Mouse (Mus musculus) intestine, embryonic 16.5 days (tissue): ENCODE results near the gene Exosc5. TPM values are rescaled to one million over a fixed set of nuclear protein-coding genes. Genes with fewer than 3 reads are reported as not detected.

Source experiments
- ATAC-seq: fragments of 200-750 bp; cut with Nextera tagmentation; 2 replicates; pipeline ENCODE4 v1.8.0; 2017; ENCODE audit warnings: moderate TSS enrichment, moderate library complexity
- H3K27ac ChIP-seq: fragments of 300-500 bp; sonication (generic); 2 replicates; pipeline ENCODE4 v1.5.1; 2014; ENCODE audit warnings: mild to moderate bottlenecking, low read length
- H3K27me3 ChIP-seq: fragments of 300-500 bp; sonication (generic); replicated peaks from 2 replicates; pipeline ENCODE4 v1.6.1; 2014; ENCODE audit warnings: low read length, control low read depth, mixed read lengths; ENCODE audit not compliant: control insufficient read depth, insufficient read depth
- H3K36me3 ChIP-seq: fragments of 300-500 bp; sonication (generic); 2 replicates; pipeline ENCODE4 v1.6.1; 2014; ENCODE audit warnings: low read length, control low read depth; ENCODE audit not compliant: control insufficient read depth, insufficient read depth
- H3K4me1 ChIP-seq: fragments of 300-500 bp; sonication (generic); 2 replicates; pipeline ENCODE4 v1.6.1; 2014; ENCODE audit warnings: low read length, control low read depth, mixed read lengths; ENCODE audit not compliant: control insufficient read depth, insufficient read depth
- H3K4me2 ChIP-seq: fragments of 300-500 bp; sonication (generic); 2 replicates; pipeline ENCODE4 v1.6.1; 2014; ENCODE audit warnings: low read depth, low read length, control low read depth
- H3K4me3 ChIP-seq: fragments of 300-500 bp; sonication (generic); 2 replicates; pipeline ENCODE4 v1.5.1; 2014; ENCODE audit warnings: mild to moderate bottlenecking, low read length
- H3K9ac ChIP-seq: fragments of 300-500 bp; sonication (generic); 2 replicates; pipeline ENCODE4 v1.6.1; 2014; ENCODE audit warnings: low read depth, low read length
- H3K9me3 ChIP-seq: fragments of 300-500 bp; sonication (generic); 2 replicates; pipeline ENCODE4 v1.6.1; 2016; ENCODE audit warnings: low read length, control low read depth; ENCODE audit not compliant: control insufficient read depth
- WGBS: fragments of 180-500 bp; shearing (Covaris S2); extraction: QIAGEN DNeasy Blood & Tissue Kit; methylation state at CpG from one replicate; pipeline ENCODE4 v1.1.7; 2014; 5-methylcytosine and 5-hydroxymethylcytosine counted together
- polyA plus RNA-seq: library from polyadenylated mRNA; unstranded; fragments of >200 nt; fragmentation: Nextera tagmentation; extraction: Ambion mirVana; gene quantifications from 2 replicates; pipeline ENCODE4 v1.2.1, GENCODE M21; 2015

Gene Exosc5
- polyA plus RNA-seq, 1 experiment from 2014 or later = 87.2 TPM

DNA sequence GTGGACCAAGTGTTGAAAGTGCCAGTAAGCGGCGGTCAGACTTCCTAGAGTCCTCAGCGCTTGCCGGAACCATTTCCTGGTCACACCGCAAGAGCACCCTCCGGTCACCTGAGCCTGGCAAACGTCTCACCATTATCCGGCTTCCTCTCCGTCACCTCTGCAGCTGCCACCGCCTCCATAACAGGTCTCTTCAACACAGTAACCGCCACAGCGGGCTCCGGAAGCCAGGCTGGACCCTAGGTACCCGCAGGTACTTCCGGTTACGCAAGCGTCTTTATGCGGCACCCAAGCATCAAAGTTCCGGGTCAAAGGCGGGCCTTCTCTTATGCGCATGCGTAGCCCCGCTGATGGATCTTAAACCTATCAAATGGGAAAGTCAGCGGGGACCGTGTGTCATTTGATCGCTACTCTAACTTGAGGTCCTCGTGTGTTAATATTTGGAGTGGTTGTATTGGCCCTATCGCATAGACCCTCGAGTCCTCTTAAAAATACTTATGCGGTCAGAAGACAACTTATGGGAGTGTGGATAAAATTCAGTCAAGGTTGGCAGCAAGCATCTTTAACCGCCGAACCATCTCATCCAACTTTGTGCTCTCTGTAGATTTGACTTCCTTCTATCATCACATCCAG lies 59.9 kb downstream of the Exosc5 start, which contains the start of gene Ccdc97:
TSS of gene Ccdc97 (minus strand) at position 301 of the 630 bp plus-strand sequence.
- no peaks in the 10 kb centered on the region for H3K27me3 ChIP-seq
- H3K9ac ChIP-seq = peak within 1 kb of the TSS; percentile 83
- H3K4me3 ChIP-seq = peak within 1 kb of the TSS; percentile 86
- peak within 1 kb of the TSS; percentile 90 for H3K27ac ChIP-seq
- 4% methylated on average over 32 of the region's 32 CpGs for WGBS
- H3K9me3 ChIP-seq = no peaks in the 10 kb centered on the region
- H3K4me2 ChIP-seq = peak within 1 kb of the TSS; percentile 78
- peak; percentile 86 for ATAC-seq
- H3K4me1 ChIP-seq = peaks cover 18% of the 10 kb centered on the region
- peaks cover 34% of the 10 kb centered on the region for H3K36me3 ChIP-seq

DNA sequence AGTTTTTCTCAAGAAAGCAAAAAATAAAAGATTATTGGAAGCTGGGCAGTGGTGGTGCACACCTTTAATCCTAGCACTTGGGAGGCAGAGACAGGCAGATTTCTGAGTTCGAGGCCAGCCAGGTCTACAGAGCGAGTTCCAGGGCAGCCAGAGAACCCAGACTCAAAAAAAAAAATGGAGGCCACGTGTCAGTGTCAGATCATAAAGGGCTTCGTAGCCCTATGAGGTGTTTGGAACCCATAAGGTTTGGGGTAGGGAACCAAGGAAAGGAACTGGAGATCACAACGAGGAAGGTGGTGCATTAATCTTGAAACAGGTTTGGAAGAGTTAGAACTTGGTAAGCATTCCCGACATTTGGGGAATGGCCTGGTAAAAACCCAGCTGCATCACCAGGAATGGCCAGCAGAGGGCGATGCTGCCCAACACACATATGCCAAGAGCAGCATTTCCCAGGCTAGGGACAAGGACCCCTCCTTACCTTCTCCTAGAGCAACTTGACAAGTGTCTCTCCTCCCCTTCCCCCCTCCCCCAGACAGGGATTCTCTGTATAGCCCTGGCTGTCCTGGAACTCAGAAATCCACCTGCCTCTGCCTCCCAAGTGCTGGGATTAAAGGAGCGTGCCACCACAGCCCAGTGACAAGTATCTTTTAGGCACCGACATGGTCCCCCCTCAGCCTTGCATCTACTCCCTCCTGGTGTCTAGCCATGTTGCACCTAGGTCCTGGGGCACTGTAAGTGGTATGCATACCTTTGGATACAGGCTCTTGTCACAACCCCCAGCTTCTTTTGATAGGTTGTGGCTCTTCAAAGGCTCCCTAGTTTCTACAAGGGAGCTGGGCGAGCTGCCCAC lies 61.0 kb downstream of the Exosc5 start:
- WGBS = 59% methylated on average over 10 of the region's 10 CpGs
- Histone ChIP-seq H3K36me3 (peaks cover 31% of the 10 kb centered on the region), H3K4me3 (no peak overlapping the region), H3K27me3 (no peaks in the 10 kb centered on the region), H3K4me2 (no peak overlapping the region), H3K27ac (no peak overlapping the region), H3K9me3 (no peaks in the 10 kb centered on the region), H3K9ac (0 out of 2 replicates have a peak overlapping the region, but pooled peaks have one; percentile 83), H3K4me1 (peaks cover 18% of the 10 kb centered on the region)
- ATAC-seq = peak; percentile 35

DNA sequence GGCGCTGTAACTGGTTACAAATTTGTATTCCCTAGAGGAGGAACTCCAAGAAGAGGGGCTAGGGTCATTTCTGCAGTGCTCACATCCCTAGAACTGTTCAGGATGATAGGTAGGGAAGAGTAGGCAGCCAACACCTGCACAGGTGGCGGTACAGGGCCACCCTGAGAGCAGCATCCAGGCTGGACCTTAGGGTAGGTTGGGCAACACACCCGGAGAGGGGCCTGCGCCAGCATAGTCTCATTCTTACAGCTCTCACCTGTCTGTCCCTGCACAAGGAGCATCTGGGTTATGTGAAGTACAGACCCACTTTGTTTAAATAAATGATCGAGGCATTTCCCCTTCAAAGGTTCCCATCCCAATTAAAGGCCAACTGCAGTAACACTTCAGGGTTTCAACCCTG lies 61.8 kb downstream of the Exosc5 start:
- 88% methylated on average over 5 of the region's 5 CpGs for WGBS
- H3K27me3 ChIP-seq = no peaks in the 10 kb centered on the region
- H3K36me3 ChIP-seq = peaks cover 33% of the 10 kb centered on the region
- no peak overlapping the region for H3K9ac ChIP-seq
- H3K27ac ChIP-seq = no peak overlapping the region
- no peak overlapping the region for H3K4me2 ChIP-seq
- ATAC-seq = no peak
- H3K4me3 ChIP-seq = no peak overlapping the region
- H3K4me1 ChIP-seq = peaks cover 18% of the 10 kb centered on the region
- no peaks in the 10 kb centered on the region for H3K9me3 ChIP-seq

Other genes with a start within 250 kb of the Exosc5 start
- gene Cxcl17, start 246.3 kb upstream of the Exosc5 start, polyA plus RNA-seq = 0.18 and 0.43 TPM in 2 replicates
- 40.6 and 46.7 TPM in 2 replicates for gene Ceacam1, start 181.6 kb upstream of the Exosc5 start, polyA plus RNA-seq
- not detected in 2 replicates for gene Ceacam2, start 119.3 kb upstream of the Exosc5 start, polyA plus RNA-seq
- 31.8 and 43.6 TPM in 2 replicates for gene Erich4, start 43.3 kb upstream of the Exosc5 start, polyA plus RNA-seq
- gene Dmac2, start 39.8 kb upstream of the Exosc5 start, polyA plus RNA-seq = 41.8 and 43.4 TPM in 2 replicates
- gene B3gnt8, start 32.5 kb upstream of the Exosc5 start, polyA plus RNA-seq = 6.8 and 7.5 TPM in 2 replicates
- 49.3 and 50.9 TPM in 2 replicates for gene Bckdha, start 183 bp upstream of the Exosc5 start, polyA plus RNA-seq
- 1.6 and 2.1 TPM in 2 replicates for gene Tmem91, start 16.0 kb downstream of the Exosc5 start, polyA plus RNA-seq
- gene B9d2, start 21.6 kb downstream of the Exosc5 start, polyA plus RNA-seq = 21.4 and 22.5 TPM in 2 replicates
- gene Tgfb1, start 27.8 kb downstream of the Exosc5 start, polyA plus RNA-seq = 1.4 and 1.8 TPM in 2 replicates
- gene Ccdc97, start 59.9 kb downstream of the Exosc5 start, polyA plus RNA-seq = 21.6 and 22.0 TPM in 2 replicates
- 33.9 and 35.7 TPM in 2 replicates for gene Hnrnpul1, start 95.6 kb downstream of the Exosc5 start, polyA plus RNA-seq
- 48.8 and 58.1 TPM in 2 replicates for gene Axl, start 129.5 kb downstream of the Exosc5 start, polyA plus RNA-seq
- gene Cyp2s1, start 157.7 kb downstream of the Exosc5 start, polyA plus RNA-seq = 39.1 and 41.3 TPM in 2 replicates
- not detected in 2 replicates for gene Cyp2b10, start 238.5 kb downstream of the Exosc5 start, polyA plus RNA-seq